Comparison of ENCODE assay signal across 9 mouse cellular contexts in genomic region chr11:9347724-9348123, GRCm38 (mm10).
DNase-seq lines count a peak whose midpoint lies in the region; ATAC-seq and TF ChIP-seq lines count a peak whose summit lies in the region.
"Had no signal": no experiment of that assay in that cellular context is flagged by ENCODE, and none has a peak within 500 bp of the region (broad histone marks: within the 10 kb centered on the region; RNA-seq: fewer than 3 reads in every experiment).

No protein-coding gene starts in this region.

- no peak overlapping the region for H3K9ac ChIP-seq in lung, postnatal 0 days (replicated peaks; ENCODE audit: low read depth)
- H3K9ac ChIP-seq in limb, embryonic 11.5 days (ENCODE audit: low read length) = no peak overlapping the region
- H3K9ac ChIP-seq: limb, embryonic 13.5 days had no signal

- DNase-seq in cerebellum, postnatal 10 days = peak; percentile 45 to 49
- no peak for DNase-seq in cerebellum, adult 18-20 months
- DNase-seq in lung, postnatal 0 days (ENCODE audit: low spot score) = peak; percentile 10
- no peak for DNase-seq in lung, postnatal 25 days (ENCODE audit: low spot score)
- DNase-seq in embryo, embryonic 11.5 days (ENCODE audit: low read depth, low spot score) = peak; percentile 1
- DNase-seq in limb, embryonic 11.5 days (ENCODE audit: low spot score) = peak; percentile 37
- DNase-seq in adipocyte (ENCODE audit: low spot score) = no peak
- no peak for DNase-seq in gastrocnemius, adult 18-20 months (ENCODE audit: low spot score)

- no peaks in the 10 kb centered on the region for H3K27me3 ChIP-seq in lung, postnatal 0 days (replicated peaks; ENCODE audit: insufficient read depth, low read length)
- no peaks in the 10 kb centered on the region for H3K27me3 ChIP-seq in limb, embryonic 11.5 days (ENCODE audit: control insufficient read depth, insufficient read depth, low read length)
- H3K27me3 ChIP-seq: limb, embryonic 13.5 days had no signal

- TF ChIP-seq EP300 in lung, postnatal 0 days (IDR thresholded peaks at IDR 0.05) = no peak

- WGBS in lung, postnatal 0 days = 38% methylated on average over 3 of the region's 3 CpGs
- WGBS in limb, embryonic 11.5 days = 55% methylated on average over 3 of the region's 3 CpGs

- ATAC-seq in lung, postnatal 0 days = no peak
- no peak for ATAC-seq in limb, embryonic 11.5 days (ENCODE audit: insufficient number of reproducible peaks, low FRiP score, low TSS enrichment, low read depth)

- H3K4me1 ChIP-seq in lung, postnatal 0 days (ENCODE audit: insufficient read depth, low read depth, low read length) = no peaks in the 10 kb centered on the region
- H3K4me1 ChIP-seq in limb, embryonic 11.5 days (ENCODE audit: control insufficient read depth, insufficient read depth, low read length) = no peaks in the 10 kb centered on the region
- H3K4me1 ChIP-seq: limb, embryonic 13.5 days had no signal

- H3K27ac ChIP-seq in lung, postnatal 0 days (ENCODE audit: low read length) = no peak overlapping the region
- H3K27ac ChIP-seq in limb, embryonic 11.5 days (replicated peaks; ENCODE audit: low read depth, low read length) = no peak overlapping the region
- H3K27ac ChIP-seq: limb, embryonic 13.5 days had no signal

- H3K9me3 ChIP-seq in lung, postnatal 0 days (ENCODE audit: low read length) = no peaks in the 10 kb centered on the region
- H3K9me3 ChIP-seq in limb, embryonic 11.5 days (ENCODE audit: control insufficient read depth, low read length) = no peaks in the 10 kb centered on the region
- H3K9me3 ChIP-seq: limb, embryonic 13.5 days had no signal

- no peaks in the 10 kb centered on the region for H3K36me3 ChIP-seq in lung, postnatal 0 days (ENCODE audit: insufficient read depth, low read length)
- no peaks in the 10 kb centered on the region for H3K36me3 ChIP-seq in limb, embryonic 11.5 days (ENCODE audit: control insufficient read depth, insufficient read depth, low read length)
- H3K36me3 ChIP-seq: limb, embryonic 13.5 days had no signal

- H3K4me2 ChIP-seq in lung, postnatal 0 days (replicated peaks; ENCODE audit: low read depth, low read length) = no peak overlapping the region
- no peak overlapping the region for H3K4me2 ChIP-seq in limb, embryonic 11.5 days (ENCODE audit: low read depth, severe bottlenecking)
- H3K4me2 ChIP-seq: limb, embryonic 13.5 days had no signal

- H3K4me3 ChIP-seq in lung, postnatal 0 days (ENCODE audit: low read depth, low read length) = no peak overlapping the region
- no peak overlapping the region for H3K4me3 ChIP-seq in limb, embryonic 11.5 days (ENCODE audit: low read depth, low read length)
- H3K4me3 ChIP-seq: limb, embryonic 13.5 days had no signal

- TF ChIP-seq CTCF in lung, postnatal 0 days (IDR thresholded peaks at IDR 0.05) = peak; percentile 41

Comparison
In these comparisons a context has a peak if more than half of its experiments do, and no peak if none do; other contexts are left out.
1. DNase-seq: peak in cerebellum, postnatal 10 days (2 of 2), lung, postnatal 0 days (single experiment), embryo, embryonic 11.5 days (single experiment) and limb, embryonic 11.5 days (single experiment); none in cerebellum, adult 18-20 months (0 of 2), lung, postnatal 25 days (single experiment), adipocyte (single experiment) and gastrocnemius, adult 18-20 months (single experiment).